Mouse (Mus musculus) cerebellum, adult 2 months (tissue): Measurements from ENCODE around the gene Col4a4. TPM values are rescaled to one million over a fixed set of nuclear protein-coding genes. Genes with fewer than 3 reads are reported as not detected.
A peak's percentile ranks its signal among the peaks of the same experiment; 100 is the strongest.

ENCODE experiments used
- DNase-seq, 2 experiments: peaks; one replicate each; pipeline ENCODE4 v3.0.0; 2021
- H3K27ac ChIP-seq: fragments of 200-500 bp; 2 replicates; pipeline ENCODE4 v1.5.1; 2012; ENCODE audit warnings: low read length, control low read depth, inconsistent platforms; ENCODE audit not compliant: insufficient read depth
- H3K27me3 ChIP-seq: fragments of 200-500 bp; 2 replicates; pipeline ENCODE4 v1.6.1; 2012; ENCODE audit warnings: inconsistent platforms, mild to moderate bottlenecking, low read length, moderate library complexity; ENCODE audit not compliant: control insufficient read depth, insufficient read depth
- H3K4me1 ChIP-seq: fragments of 200-500 bp; 2 replicates; pipeline ENCODE4 v1.6.1; 2011; ENCODE audit warnings: low read length; ENCODE audit not compliant: control insufficient read depth, insufficient read depth
- H3K4me3 ChIP-seq: fragments of 200-500 bp; replicated peaks from 2 replicates; pipeline ENCODE3; 2011; ENCODE audit warnings: mild to moderate bottlenecking, low read depth, low read length, control low read depth; ENCODE audit not compliant: insufficient read depth
- CTCF ChIP-seq: fragments of 200-500 bp; IDR thresholded peaks from 2 replicates; pipeline ENCODE4 v1.5.1; 2011; ENCODE audit warnings: low read depth, mild to moderate bottlenecking, control low read depth, low read length, moderate library complexity, borderline replicate concordance; ENCODE audit not compliant: insufficient read depth
- POLR2A ChIP-seq: fragments of 200-500 bp; IDR thresholded peaks from 2 replicates; pipeline ENCODE4 v1.6.1; 2011; ENCODE audit warnings: low read length, control low read depth, borderline replicate concordance; ENCODE audit not compliant: insufficient read depth
- WGBS: fragments of 180-500 bp; shearing (Covaris S2); methylation state at CpG from one replicate; pipeline ENCODE4 v1.1.7; 2018; 5-methylcytosine and 5-hydroxymethylcytosine counted together
- polyA plus RNA-seq: library from polyadenylated mRNA; depleted of rRNA; stranded (reverse); fragments of >200 nt; gene quantifications from 2 replicates; pipeline ENCODE4 v1.2.3, GENCODE M21; 2012; rRNA removed

Gene Col4a4
- polyA plus RNA-seq: 0.39 and 0.44 TPM in 2 replicates

DNA sequence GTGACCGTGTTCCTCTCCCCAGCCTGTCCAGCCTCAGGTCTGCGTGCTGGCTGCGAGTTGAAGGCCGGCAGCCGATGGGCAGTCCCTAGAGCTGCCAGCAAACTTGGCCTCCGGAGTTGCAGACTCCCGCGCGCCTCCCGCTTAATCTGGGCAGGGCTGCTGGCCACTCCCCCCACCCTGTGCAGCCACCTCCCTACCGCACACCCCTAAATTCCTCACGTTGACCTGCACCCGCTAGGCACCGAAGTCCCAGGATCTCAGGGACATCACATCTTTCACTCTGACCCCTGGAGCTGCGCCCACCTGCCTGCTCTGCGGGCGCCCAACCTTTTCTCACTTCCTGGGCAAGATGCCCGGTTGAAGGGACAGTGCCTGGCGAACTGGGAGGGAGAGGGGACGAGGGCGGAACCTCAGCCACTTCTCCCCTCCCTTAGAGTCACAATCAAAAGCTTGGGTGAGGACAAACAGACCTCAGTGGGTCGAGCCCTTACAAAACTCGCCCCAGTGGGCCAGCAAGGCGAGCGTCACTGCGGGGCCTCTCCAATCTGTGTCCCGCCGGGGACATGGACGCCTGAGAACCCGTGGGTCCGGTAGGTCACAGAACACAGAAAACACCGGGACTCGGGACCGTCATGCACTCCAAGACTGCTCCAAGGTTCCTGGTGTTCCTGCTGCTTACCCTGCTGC is at the start of gene Col4a4, which contains the start of gene Col4a3:
Gene Col4a4 (minus strand): TSS at position 137 of the 687 bp plus-strand sequence.
Gene Col4a3 (plus strand): TSS at position 209 of the 687 bp plus-strand sequence.
- WGBS: 1% methylated on average over 34 of the region's 34 CpGs

DNA sequence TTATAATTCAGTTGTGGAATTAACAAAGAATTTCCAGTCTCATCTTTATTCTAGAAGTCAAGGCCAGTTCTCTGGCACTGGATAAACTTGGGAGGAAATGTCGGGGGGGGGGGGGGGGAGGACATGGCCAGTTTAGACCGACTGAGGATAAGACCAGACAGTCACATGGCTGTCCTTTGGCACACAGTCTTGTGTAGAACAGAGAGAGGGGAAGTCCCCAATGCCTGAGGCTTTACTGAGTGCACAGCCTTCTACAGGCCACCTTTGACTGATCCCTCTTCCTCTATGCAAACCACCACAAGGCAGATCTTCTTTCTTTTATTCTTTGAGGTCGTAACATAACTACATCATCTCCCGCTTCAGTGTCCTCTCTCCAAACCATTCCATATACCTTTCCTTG is 49.7 kb upstream of the Col4a4 start:
- WGBS: 58% methylated on average over 4 of the region's 4 CpGs
- no peaks in the 10 kb centered on the region for H3K27me3 ChIP-seq
- TF ChIP-seq CTCF (no peak), POLR2A (no peak)
- DNase-seq: no peak
- H3K27ac ChIP-seq: no peak overlapping the region
- no peak overlapping the region for H3K4me3 ChIP-seq
- H3K4me1 ChIP-seq: 0 out of 2 replicates have a peak, but pooled peaks cover 3% of the 10 kb centered on the region

More for the DNA sequence above, at the start of gene Col4a4, which contains the start of gene Col4a3:
- peak; percentile 56 to 58 for DNase-seq
- TF ChIP-seq POLR2A (no peak), CTCF (no peak)
- no peaks in the 10 kb centered on the region for H3K27me3 ChIP-seq
- H3K4me3 ChIP-seq: peak within 1 kb of the TSS; percentile 46
- H3K27ac ChIP-seq: no peak within 1 kb of the TSS
- H3K4me1 ChIP-seq: peaks cover 6% of the 10 kb centered on the region; the same call in 1 of the 2 replicates

DNA sequence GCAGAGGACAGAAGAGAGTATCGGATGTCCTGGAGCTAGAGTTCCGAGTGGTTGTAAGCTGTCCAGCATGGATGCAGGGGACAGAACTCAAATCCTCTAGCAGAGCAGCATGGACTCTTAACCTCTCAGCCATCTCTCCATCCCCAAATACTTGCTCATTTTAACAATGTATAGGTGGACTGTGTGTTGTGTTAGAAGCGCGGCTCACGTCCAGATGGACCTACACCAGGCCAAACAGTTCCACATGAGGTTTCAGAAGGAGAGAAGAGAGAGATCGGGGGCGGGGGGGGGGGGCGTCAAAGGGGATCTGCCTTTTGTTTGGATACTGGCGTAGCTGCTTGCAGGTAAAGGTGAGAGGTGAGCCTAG is 48.6 kb upstream of the Col4a4 start:
- H3K4me3 ChIP-seq: no peak overlapping the region
- H3K27ac ChIP-seq: no peak overlapping the region
- 65% methylated on average over 9 of the region's 9 CpGs for WGBS
- TF ChIP-seq CTCF: no peak
- TF ChIP-seq POLR2A: no peak
- 0 out of 2 replicates have a peak, but pooled peaks cover 3% of the 10 kb centered on the region for H3K4me1 ChIP-seq
- no peak for DNase-seq
- no peaks in the 10 kb centered on the region for H3K27me3 ChIP-seq

DNA sequence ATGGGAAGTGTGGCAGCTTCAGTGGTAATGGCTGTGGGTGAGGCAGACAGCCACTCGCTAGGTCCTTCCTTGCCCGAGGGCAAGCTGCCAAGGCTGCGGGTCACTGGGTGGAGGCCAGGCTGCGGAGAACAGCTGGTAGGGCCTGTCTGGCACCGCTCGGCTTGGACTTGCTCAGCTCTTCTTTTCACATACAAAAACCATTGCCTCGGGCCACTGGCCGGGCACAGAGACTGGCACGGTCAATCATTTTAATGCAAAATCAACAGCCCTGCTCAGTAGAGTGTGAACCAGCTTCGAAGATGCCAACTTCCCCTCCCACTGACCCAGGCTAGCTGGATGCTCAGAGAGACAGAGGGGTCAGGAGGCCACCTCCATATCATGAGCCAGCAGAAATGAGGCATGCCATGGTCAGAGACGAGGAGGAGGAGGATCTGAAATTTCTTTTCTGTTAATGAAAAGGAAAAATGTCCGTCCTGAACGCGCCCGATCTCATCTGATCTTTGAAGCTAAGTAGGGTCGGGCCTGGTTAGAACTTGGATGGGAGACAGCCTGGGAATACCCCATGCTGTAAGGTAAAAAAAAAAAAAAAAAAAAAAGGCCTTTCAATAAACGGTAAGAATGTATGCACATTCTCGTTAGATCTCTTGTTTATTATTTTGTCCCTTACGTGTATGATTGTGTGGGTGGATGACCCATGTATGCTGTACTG is 48.0 kb upstream of the Col4a4 start:
- DNase-seq: peak; percentile 62 to 70
- Histone ChIP-seq H3K4me1 (0 out of 2 replicates have a peak, but pooled peaks cover 3% of the 10 kb centered on the region), H3K27ac (no peak overlapping the region), H3K27me3 (no peaks in the 10 kb centered on the region), H3K4me3 (peak overlapping the region; percentile 18)
- TF ChIP-seq CTCF (no peak), POLR2A (no peak)
- WGBS: 15% methylated on average over 19 of the region's 19 CpGs

DNA sequence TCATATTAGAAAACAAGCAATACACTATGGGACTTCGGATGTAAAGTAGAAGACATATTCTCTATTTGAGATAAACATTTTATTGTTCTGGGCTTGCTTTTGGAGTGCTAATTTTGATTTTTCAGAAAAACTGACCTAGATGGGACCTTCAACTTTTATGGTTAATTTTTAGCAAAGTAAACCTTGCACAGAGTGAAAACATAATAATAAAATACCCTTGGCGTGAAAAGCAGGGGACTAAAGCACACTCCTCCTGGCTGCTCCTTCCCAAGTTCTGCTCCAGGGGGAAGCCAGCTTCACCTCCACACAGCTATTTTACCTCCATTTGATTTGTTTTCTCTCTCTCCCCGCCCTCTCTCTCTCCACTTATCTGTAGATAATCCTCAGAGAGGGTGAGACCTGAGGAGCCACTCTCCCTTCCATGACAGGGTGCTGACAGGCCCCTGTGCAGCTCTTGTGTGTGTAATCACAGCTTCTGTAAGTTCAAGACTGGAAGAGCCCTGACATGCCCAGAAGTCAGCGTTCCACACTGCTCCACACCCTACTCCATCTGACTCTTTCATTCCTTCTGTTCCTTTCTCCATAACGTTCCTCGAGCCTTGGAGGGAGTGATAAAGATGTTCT is 44.6 kb upstream of the Col4a4 start:
- no peak for DNase-seq
- H3K27ac ChIP-seq: no peak overlapping the region
- no peak overlapping the region for H3K4me3 ChIP-seq
- TF ChIP-seq POLR2A (no peak), CTCF (no peak)
- WGBS: 83% methylated on average over 6 of the region's 6 CpGs
- H3K27me3 ChIP-seq: no peaks in the 10 kb centered on the region
- H3K4me1 ChIP-seq: 0 out of 2 replicates have a peak, but pooled peaks cover 3% of the 10 kb centered on the region

DNA sequence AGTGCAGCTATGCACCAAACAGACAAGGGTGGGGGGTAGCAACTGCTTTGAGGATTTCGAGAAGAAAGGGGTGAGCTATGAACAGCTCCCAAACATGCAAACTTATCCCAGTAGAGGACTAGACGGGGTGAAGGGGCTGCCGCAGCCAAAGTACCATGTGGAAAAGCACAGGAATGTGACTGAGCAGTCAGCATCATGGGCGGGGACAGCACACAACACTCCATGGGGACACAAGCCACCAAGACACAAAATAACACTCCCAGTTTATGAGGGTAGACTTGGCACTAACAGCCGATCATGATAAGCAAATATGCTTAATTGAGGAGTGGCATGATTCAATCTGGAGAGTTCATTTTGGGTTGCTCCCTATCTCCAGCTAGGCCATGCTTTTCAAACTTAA is 42.8 kb upstream of the Col4a4 start:
- no peak for TF ChIP-seq CTCF
- no peak for TF ChIP-seq POLR2A
- Histone ChIP-seq H3K27ac (no peak overlapping the region), H3K27me3 (no peaks in the 10 kb centered on the region), H3K4me1 (no peaks in the 10 kb centered on the region), H3K4me3 (no peak overlapping the region)
- WGBS: 67% methylated on average over 5 of the region's 5 CpGs
- DNase-seq: no peak

DNA sequence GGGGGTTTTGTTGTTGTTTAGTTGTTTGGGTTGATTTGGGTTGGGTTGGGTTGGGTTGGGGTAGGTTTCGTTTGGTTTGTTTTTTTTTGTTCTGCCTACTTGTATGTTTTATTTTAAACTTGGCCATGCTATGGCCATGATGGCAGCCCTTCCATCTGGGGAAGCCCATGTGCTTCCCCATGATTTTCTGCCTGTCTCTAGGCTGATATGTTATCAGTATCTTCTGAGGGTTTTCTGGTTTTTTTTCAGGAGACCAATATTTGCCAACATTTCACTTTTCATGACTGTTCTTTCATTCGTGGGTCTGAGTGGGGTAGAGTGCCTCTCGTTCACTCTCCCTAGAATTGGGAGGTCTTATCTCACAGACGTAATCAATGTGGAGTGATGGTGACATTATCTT is 41.0 kb upstream of the Col4a4 start:
- H3K4me1 ChIP-seq: no peaks in the 10 kb centered on the region
- H3K27me3 ChIP-seq: no peaks in the 10 kb centered on the region
- no peak for DNase-seq
- 85% methylated on average over 4 of the region's 4 CpGs for WGBS
- TF ChIP-seq CTCF (no peak), POLR2A (no peak)
- no peak overlapping the region for H3K4me3 ChIP-seq
- no peak overlapping the region for H3K27ac ChIP-seq
